Mouse (Mus musculus) heart, postnatal 0 days (tissue): ENCODE results near the gene Ylpm1.
A peak's percentile ranks its signal among the peaks of the same experiment; 100 is the strongest.

Experiments
- CTCF ChIP-seq: IDR thresholded peaks from 2 replicates; pipeline ENCODE4 v1.5.1; 2016; ENCODE audit warnings: antibody characterized with exemption, control low read depth, low read depth
- EP300 ChIP-seq: IDR thresholded peaks from 2 replicates; pipeline ENCODE4 v1.6.1; 2016; ENCODE audit warnings: antibody characterized with exemption, low read depth

- TF ChIP-seq CTCF (no peak), EP300 (peak; percentile 56; the same call in 1 of the 2 replicates)
Observed at GRCm38 (mm10) chr12:85110698-85111592, 114.8 kb downstream of the Ylpm1 start, which contains the start of the genes Prox2 and Dlst.
